Mouse (Mus musculus) MEL (cell line): Measurements from ENCODE around the gene Fto. TPM values are rescaled to one million over a fixed set of nuclear protein-coding genes. Genes with fewer than 3 reads are reported as not detected.

Experiments
- DNase-seq: peaks from one replicate; pipeline ENCODE4 v3.0.0; 2011; ENCODE audit warnings: low read depth, low spot score
- H3K27ac ChIP-seq: 2 replicates; pipeline ENCODE4 v1.5.1; 2012; ENCODE audit warnings: low read depth, mild to moderate bottlenecking, control low read depth, low read length, moderate library complexity; ENCODE audit not compliant: control insufficient read depth
- H3K27me3 ChIP-seq, 2 experiments: fragments of 150-350 bp in 1 of 2; sonication (generic) in 1 of 2; 2 replicates each; pipeline ENCODE4 v1.6.1; 2012; ENCODE audit warnings: low read length in 2 of 2, mild to moderate bottlenecking in 2 of 2, improper control_type of control experiment in 1 of 2, moderate library complexity in 1 of 2; ENCODE audit not compliant: insufficient read depth in 2 of 2, control insufficient read depth in 1 of 2
- H3K36me3 ChIP-seq, 2 experiments: 2 replicates each; pipeline ENCODE4 v1.6.1; 2012 to 2014; ENCODE audit warnings: low read length in 2 of 2, improper control_type of control experiment in 1 of 2, inconsistent platforms in 1 of 2, mild to moderate bottlenecking in 1 of 2; ENCODE audit not compliant: insufficient read depth in 2 of 2, control insufficient read depth in 1 of 2
- H3K4me1 ChIP-seq, 2 experiments: fragments of 150-350 bp in 1 of 2; sonication (generic) in 1 of 2; 2 replicates each; pipeline ENCODE4 v1.6.1; 2012; ENCODE audit warnings: low read length in 2 of 2, improper control_type of control experiment in 1 of 2, mild to moderate bottlenecking in 1 of 2; ENCODE audit not compliant: insufficient read depth in 2 of 2, control insufficient read depth in 1 of 2
- H3K4me3 ChIP-seq, 2 experiments: fragments of 150-350 bp in 1 of 2; sonication (generic) in 1 of 2; 2 replicates each; pipeline ENCODE4 v1.5.1; 2012; ENCODE audit warnings: low read depth in 2 of 2, low read length in 2 of 2, mild to moderate bottlenecking in 2 of 2, moderate library complexity in 2 of 2, control low read depth in 1 of 2, improper control_type of control experiment in 1 of 2; ENCODE audit not compliant: control insufficient read depth in 1 of 2, insufficient read depth in 1 of 2
- H3K79me2 ChIP-seq: 2 replicates; pipeline ENCODE4 v1.6.1; 2012; ENCODE audit warnings: mild to moderate bottlenecking, low read length, moderate library complexity; ENCODE audit not compliant: control insufficient read depth, poor library complexity, insufficient read depth
- H3K9ac ChIP-seq: 2 replicates; pipeline ENCODE4 v1.6.1; 2012; ENCODE audit warnings: low read depth, mild to moderate bottlenecking, control low read depth, low read length, moderate library complexity; ENCODE audit not compliant: control insufficient read depth, poor library complexity, severe bottlenecking
- H3K9me3 ChIP-seq: fragments of 150-350 bp; sonication (generic); replicated peaks from 2 replicates; pipeline ENCODE4 v1.6.1; 2012; ENCODE audit warnings: mild to moderate bottlenecking, low read length, improper control_type of control experiment, moderate library complexity; ENCODE audit not compliant: insufficient read depth
- BHLHE40 ChIP-seq: IDR thresholded peaks from 2 replicates; pipeline ENCODE4 v1.6.1; 2012; ENCODE audit warnings: low read depth, mild to moderate bottlenecking, inconsistent platforms, low read length, improper control_type of control experiment, borderline replicate concordance
- CHD1 ChIP-seq: IDR thresholded peaks from 2 replicates; pipeline ENCODE4 v1.6.1; 2012; ENCODE audit warnings: low read depth, mild to moderate bottlenecking, inconsistent platforms, low read length, improper control_type of control experiment
- CTCF ChIP-seq, 3 experiments: IDR thresholded peaks in 2 of 3; conservative IDR thresholded peaks in 1 of 3; 2 replicates each; pipeline ENCODE4 v1.5.1; 2011 to 2012; ENCODE audit warnings: low read length in 3 of 3, low read depth in 2 of 3, mild to moderate bottlenecking in 2 of 3, improper control_type of control experiment in 1 of 3, inconsistent platforms in 1 of 3, mixed read lengths in 1 of 3, moderate library complexity in 1 of 3; ENCODE audit not compliant: control insufficient read depth in 1 of 3, insufficient read depth in 1 of 3, poor library complexity in 1 of 3, severe bottlenecking in 1 of 3
- ETS1 ChIP-seq: IDR thresholded peaks from 2 replicates; pipeline ENCODE4 v1.6.1; 2012; ENCODE audit warnings: low read depth, mild to moderate bottlenecking, inconsistent platforms, low read length, improper control_type of control experiment, moderate library complexity
- GABPA ChIP-seq: IDR thresholded peaks from 2 replicates; pipeline ENCODE4 v1.6.1; 2012; ENCODE audit warnings: low read depth, mild to moderate bottlenecking, inconsistent platforms, low read length, improper control_type of control experiment, moderate library complexity
- HCFC1 ChIP-seq: IDR thresholded peaks from 2 replicates; pipeline ENCODE4 v1.6.1; 2012; ENCODE audit warnings: low read depth, mild to moderate bottlenecking, inconsistent platforms, low read length, improper control_type of control experiment, moderate library complexity
- KAT2A ChIP-seq: conservative IDR thresholded peaks from 2 replicates; pipeline ENCODE4 v1.6.1; 2012; ENCODE audit warnings: low read depth, low read length, improper control_type of control experiment, inconsistent platforms
- MAX ChIP-seq: IDR thresholded peaks from 2 replicates; pipeline ENCODE4 v1.6.1; 2011; ENCODE audit warnings: low read length, improper control_type of control experiment
- MAZ ChIP-seq: IDR thresholded peaks from 2 replicates; pipeline ENCODE4 v1.6.1; 2012; ENCODE audit warnings: low read depth, mild to moderate bottlenecking, inconsistent platforms, low read length, improper control_type of control experiment
- MEF2A ChIP-seq: IDR thresholded peaks from 2 replicates; pipeline ENCODE4 v1.6.1; 2014; ENCODE audit warnings: low read depth, mild to moderate bottlenecking, inconsistent platforms, low read length, improper control_type of control experiment; ENCODE audit not compliant: poor library complexity, insufficient replicate concordance, severe bottlenecking; ENCODE audit errors: extremely low read depth
- MXI1 ChIP-seq: IDR thresholded peaks from 2 replicates; pipeline ENCODE4 v1.6.1; 2011; ENCODE audit warnings: mild to moderate bottlenecking, low read depth, low read length, improper control_type of control experiment
- NELFE ChIP-seq: IDR thresholded peaks from 2 replicates; pipeline ENCODE4 v1.6.1; 2011; ENCODE audit warnings: low read depth, low read length, improper control_type of control experiment
- NRF1 ChIP-seq: IDR thresholded peaks from 2 replicates; pipeline ENCODE4 v1.6.1; 2014; ENCODE audit warnings: low read depth, mild to moderate bottlenecking, inconsistent platforms, low read length, improper control_type of control experiment, moderate library complexity; ENCODE audit not compliant: poor library complexity, insufficient read depth, severe bottlenecking
- POLR2A ChIP-seq, 2 experiments: IDR thresholded peaks; 2 replicates each; pipeline ENCODE4 v1.6.1; 2011 to 2012; ENCODE audit warnings: low read length in 2 of 2, mild to moderate bottlenecking in 2 of 2, control low read depth in 1 of 2, improper control_type of control experiment in 1 of 2, low read depth in 1 of 2, moderate library complexity in 1 of 2; ENCODE audit not compliant: control insufficient read depth in 1 of 2, insufficient read depth in 1 of 2, poor library complexity in 1 of 2
- POLR2AphosphoS5 ChIP-seq: IDR thresholded peaks from 2 replicates; pipeline ENCODE4 v1.6.1; 2012; ENCODE audit warnings: low read depth, borderline replicate concordance, mild to moderate bottlenecking, inconsistent platforms, low read length, moderate library complexity, mixed read lengths
- RAD21 ChIP-seq: IDR thresholded peaks from 2 replicates; pipeline ENCODE4 v1.6.1; 2011; ENCODE audit warnings: mild to moderate bottlenecking, low read depth, low read length, improper control_type of control experiment
- RCOR1 ChIP-seq: IDR thresholded peaks from 2 replicates; pipeline ENCODE4 v1.6.1; 2012; ENCODE audit warnings: low read depth, mild to moderate bottlenecking, inconsistent platforms, low read length, improper control_type of control experiment
- TCF12 ChIP-seq: IDR thresholded peaks from 2 replicates; pipeline ENCODE4 v1.6.1; 2014; ENCODE audit warnings: low read depth, mild to moderate bottlenecking, inconsistent platforms, low read length, improper control_type of control experiment, moderate library complexity
- polyA plus RNA-seq, 2 experiments: library from polyadenylated mRNA; stranded (reverse) in 1 of 2; unstranded in 1 of 2; fragments of >175 nt in 1 of 2; fragments of >200 nt in 1 of 2; gene quantifications; 2 replicates each; pipeline versions ENCODE4 v1.2.1 to v1.2.4; 2012; ENCODE audit warnings: low replicate concordance in 2 of 2, low read depth in 1 of 2; ENCODE audit not compliant: insufficient read length in 2 of 2, insufficient read depth in 1 of 2, missing spikeins in 1 of 2
- total RNA-seq: library from RNA; depleted of rRNA; stranded (reverse); fragments of 300-350 nt; gene quantifications from 2 replicates; pipeline ENCODE4 v1.2.3, GENCODE M21; 2012

Fto gene
- total and polyA plus RNA-seq, 3 experiments: 13.5 to 41.1 TPM; not detected in 1

DNA sequence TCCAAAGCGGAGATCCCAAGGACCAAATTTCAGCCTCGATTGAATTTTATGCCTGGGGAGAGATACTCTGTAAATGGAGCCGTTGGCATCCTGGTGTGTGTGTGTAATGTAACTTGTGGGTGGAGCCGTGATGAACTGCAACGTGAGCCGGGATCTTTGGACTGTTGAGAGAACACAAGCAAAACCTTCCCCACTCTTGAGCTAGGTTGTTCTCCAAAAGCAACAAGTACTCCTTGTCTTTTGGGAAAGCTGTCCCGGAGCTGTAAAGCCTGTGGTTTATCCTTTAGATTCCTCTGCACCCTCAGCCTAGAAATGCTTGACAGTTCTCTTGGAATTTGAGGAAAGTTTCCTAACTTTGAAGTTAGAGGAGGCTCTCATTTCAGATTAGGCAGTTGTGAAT is 78.9 kb downstream of the Fto start:
- no peak overlapping the region for H3K4me3 ChIP-seq
- H3K27ac ChIP-seq: no peak overlapping the region
- no peaks in the 10 kb centered on the region for H3K27me3 ChIP-seq
- no peak overlapping the region for H3K9ac ChIP-seq
- peaks cover 0 to 6% of the 10 kb centered on the region in 2 experiments; a peak in 2 of 4 replicates for H3K36me3 ChIP-seq
- DNase-seq: no peak
- peaks cover 6% of the 10 kb centered on the region in 2 experiments; a peak in 2 of 4 replicates for H3K4me1 ChIP-seq
- peaks cover 6% of the 10 kb centered on the region; the same call in 1 of the 2 replicates for H3K79me2 ChIP-seq
- TF ChIP-seq MAX: no peak
- no peak for TF ChIP-seq NRF1
- TF ChIP-seq GABPA: no peak
- TF ChIP-seq HCFC1: no peak
- TF ChIP-seq CTCF (IDR thresholded peaks at IDR 0.05 in 2 of 3, conservative IDR thresholded peaks at IDR 0.05 in 1 of 3; ENCODE audit: control insufficient read depth in 1 of 3, insufficient read depth in 1 of 3, low read depth in 2 of 3, low read length in 3 of 3, poor library complexity in 1 of 3, severe bottlenecking in 1 of 3): no peak
- TF ChIP-seq BHLHE40: no peak
- no peak for TF ChIP-seq MXI1
- TF ChIP-seq MEF2A: no peak
- no peak for TF ChIP-seq ETS1
- H3K9me3 ChIP-seq: no peaks in the 10 kb centered on the region

GRCm38 (mm10) chr8:91395340-91396055 is 82.2 kb downstream of the Fto start:
- Histone ChIP-seq H3K79me2 (peaks cover 6% of the 10 kb centered on the region; the same call in 1 of the 2 replicates), H3K27me3 (no peaks in the 10 kb centered on the region), H3K9me3 (no peaks in the 10 kb centered on the region), H3K36me3 (peaks cover 0 to 6% of the 10 kb centered on the region in 2 experiments; a peak in 3 of 4 replicates), H3K27ac (no peak overlapping the region), H3K4me1 (peaks cover 4% of the 10 kb centered on the region in 2 experiments; a peak in 2 of 4 replicates), H3K4me3 (no peak overlapping the region), H3K9ac (no peak overlapping the region)
- no peak for DNase-seq
- TF ChIP-seq RAD21: no peak
- TF ChIP-seq CHD1: no peak
- no peak for TF ChIP-seq CTCF (IDR thresholded peaks at IDR 0.05 in 2 of 3, conservative IDR thresholded peaks at IDR 0.05 in 1 of 3; ENCODE audit: control insufficient read depth in 1 of 3, insufficient read depth in 1 of 3, low read depth in 2 of 3, low read length in 3 of 3, poor library complexity in 1 of 3, severe bottlenecking in 1 of 3)
- TF ChIP-seq KAT2A: no peak
- no peak for TF ChIP-seq TCF12
- no peak for TF ChIP-seq RCOR1
- TF ChIP-seq MAZ: no peak
- no peak for TF ChIP-seq MEF2A
- no peak for TF ChIP-seq POLR2A (IDR thresholded peaks at IDR 0.05; ENCODE audit: control insufficient read depth in 1 of 2, insufficient read depth in 1 of 2, low read depth in 1 of 2, low read length in 2 of 2, poor library complexity in 1 of 2)
- TF ChIP-seq POLR2AphosphoS5: no peak
- TF ChIP-seq NELFE: no peak
- TF ChIP-seq ETS1: no peak
